Mouse (Mus musculus): ENCODE data around the gene Adora2b. TPM values are rescaled to one million over a fixed set of nuclear protein-coding genes. Genes with fewer than 3 reads are reported as not detected.
"Not testable (repeated sequence)": the region's sequence is repeated elsewhere in the genome, so short reads cannot be mapped to it uniquely, and the experiment has no call there.

Gene Adora2b
- total and polyA plus RNA-seq, 2 experiments from 2014 or later: 1.7 to 4.0 TPM

- DNase-seq (peak; percentile 79), ATAC-seq (no peak)
- no peaks in the 10 kb centered on the region for H3K4me1 ChIP-seq (ENCODE audit: insufficient read depth)
- no peaks in the 10 kb centered on the region for H3K9me3 ChIP-seq (ENCODE audit: low read length)
- no peak overlapping the region for H3K4me3 ChIP-seq (ENCODE audit: low read depth, low read length)
- TF ChIP-seq CTCF (IDR thresholded peaks at IDR 0.05; ENCODE audit: low read depth): peak; percentile 89
- no peak overlapping the region for H3K4me2 ChIP-seq (ENCODE audit: low read depth)
- no peaks in the 10 kb centered on the region for H3K36me3 ChIP-seq (ENCODE audit: insufficient read depth)
- WGBS: 31% methylated on average over 5 of the region's 5 CpGs
- H3K9ac ChIP-seq: no peak overlapping the region
- no peaks in the 10 kb centered on the region for H3K27me3 ChIP-seq (ENCODE audit: insufficient read depth, low read length)
- no peak overlapping the region for H3K27ac ChIP-seq (ENCODE audit: low read depth, low read length)
Observed at GRCm38 (mm10) chr11:62278027-62278426, 29.2 kb downstream of the Adora2b start.

DNA sequence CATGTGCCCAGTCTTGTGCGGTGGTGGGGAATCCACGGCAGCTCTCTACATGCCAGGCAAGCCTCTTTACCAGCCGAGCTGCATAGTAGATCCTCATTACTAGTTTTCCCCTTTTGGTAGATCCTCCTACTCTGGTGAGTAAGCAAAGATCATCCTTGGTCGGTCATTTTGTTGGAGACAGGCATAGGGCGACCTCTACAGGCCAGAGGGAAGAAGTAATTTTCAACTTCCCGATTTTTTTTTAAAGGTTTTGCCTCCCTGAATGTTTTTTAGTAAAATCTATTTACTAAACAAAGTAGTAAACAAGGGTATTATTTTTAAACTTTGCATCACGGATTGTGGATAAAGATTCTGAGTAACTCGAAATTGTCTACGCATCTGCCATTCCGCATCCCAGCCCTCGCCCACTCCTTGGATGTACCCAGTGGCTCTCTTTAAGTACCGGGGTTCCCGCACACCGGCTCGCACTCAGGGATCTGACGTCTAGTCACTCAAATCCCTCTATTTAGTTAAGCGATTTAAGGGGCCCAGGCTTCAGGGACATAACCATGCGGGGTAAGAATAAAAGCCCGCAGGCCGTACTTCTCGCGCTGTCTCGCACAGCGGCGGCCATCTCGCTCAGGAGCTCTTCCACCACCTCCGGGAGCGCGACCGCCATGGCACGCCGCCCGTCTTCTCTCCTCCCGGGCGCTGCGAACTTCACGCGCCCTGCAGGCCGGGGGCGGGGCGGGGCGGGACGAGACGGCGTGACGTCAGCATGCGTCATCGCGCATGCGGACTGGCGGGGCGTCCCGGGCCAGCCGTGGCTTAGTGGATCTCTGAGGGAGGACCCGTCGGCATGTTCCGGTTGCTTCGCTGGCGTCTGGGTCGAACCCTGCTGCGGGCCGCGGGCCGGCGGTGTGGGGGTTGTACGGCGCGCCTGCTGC lies 32.2 kb downstream of the Adora2b start, which contains the start of the genes Zswim7 and Ttc19:
Gene Zswim7 (minus strand): TSS at position 701 of the 926 bp plus-strand sequence.
Gene Ttc19 (plus strand): TSS at position 799 of the 926 bp plus-strand sequence.
- peak; percentile 83 for TF ChIP-seq CTCF (IDR thresholded peaks at IDR 0.05; ENCODE audit: low read depth)
- Histone ChIP-seq H3K4me2 (ENCODE audit: low read depth) (peak within 1 kb of the TSS; percentile 71), H3K9ac (peak within 1 kb of the TSS; percentile 82), H3K4me1 (ENCODE audit: insufficient read depth) (no peaks in the 10 kb centered on the region), H3K27ac (ENCODE audit: low read depth, low read length) (peak within 1 kb of the TSS; percentile 90), H3K9me3 (ENCODE audit: low read length) (no peaks in the 10 kb centered on the region), H3K27me3 (ENCODE audit: insufficient read depth, low read length) (no peaks in the 10 kb centered on the region), H3K36me3 (ENCODE audit: insufficient read depth) (peaks cover 12% of the 10 kb centered on the region), H3K4me3 (ENCODE audit: low read depth, low read length) (peak within 1 kb of the TSS; percentile 74)
- DNase-seq (peak; percentile 96), ATAC-seq (peak; percentile 97)
- under 1% methylated on average over 67 of the region's 68 CpGs for WGBS

GRCm38 (mm10) chr11:62281601-62281997 lies 32.8 kb downstream of the Adora2b start:
- Histone ChIP-seq H3K4me3 (ENCODE audit: low read depth, low read length) (peak overlapping the region; percentile 74), H3K27ac (ENCODE audit: low read depth, low read length) (peak overlapping the region; percentile 90), H3K27me3 (ENCODE audit: insufficient read depth, low read length) (no peaks in the 10 kb centered on the region), H3K36me3 (ENCODE audit: insufficient read depth) (peaks cover 17% of the 10 kb centered on the region), H3K4me1 (ENCODE audit: insufficient read depth) (no peaks in the 10 kb centered on the region), H3K9ac (peak overlapping the region; percentile 82), H3K9me3 (ENCODE audit: low read length) (no peaks in the 10 kb centered on the region), H3K4me2 (ENCODE audit: low read depth) (peak overlapping the region; percentile 71)
- 7% methylated on average over 49 of the region's 57 CpGs for WGBS
- ATAC-seq: peak; percentile 52
- no peak for DNase-seq
- no peak for TF ChIP-seq CTCF (IDR thresholded peaks at IDR 0.05; ENCODE audit: low read depth)

DNA sequence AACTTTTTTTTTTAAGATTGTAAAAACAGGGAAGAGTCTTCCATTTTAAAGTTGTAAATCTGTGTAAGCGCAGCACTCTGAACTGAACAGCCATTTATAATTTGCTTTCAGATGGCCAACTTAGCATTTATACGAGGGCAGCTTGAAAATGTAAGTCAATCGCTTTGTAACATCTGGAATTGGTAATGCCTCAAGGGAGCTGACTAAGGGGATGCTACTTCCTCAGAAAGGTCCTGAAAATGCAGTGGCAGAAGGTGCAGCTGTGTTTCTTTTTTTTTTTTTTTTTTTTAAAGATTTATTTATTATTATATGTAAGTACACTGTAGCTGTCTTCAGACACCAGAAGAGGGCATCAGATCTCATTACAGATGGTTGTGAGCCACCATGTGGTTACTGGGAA lies 35.2 kb downstream of the Adora2b start:
- not testable (repeated sequence) for ATAC-seq; H3K9ac ChIP-seq; H3K4me3 ChIP-seq (ENCODE audit: low read depth, low read length); H3K27me3 ChIP-seq (ENCODE audit: insufficient read depth, low read length); H3K9me3 ChIP-seq (ENCODE audit: low read length); H3K27ac ChIP-seq (ENCODE audit: low read depth, low read length); H3K4me1 ChIP-seq (ENCODE audit: insufficient read depth); H3K4me2 ChIP-seq (ENCODE audit: low read depth); DNase-seq
- peaks cover 33% of the 10 kb centered on the region for H3K36me3 ChIP-seq (ENCODE audit: insufficient read depth)
- WGBS: 89% methylated on average over 3 of the region's 3 CpGs

DNA sequence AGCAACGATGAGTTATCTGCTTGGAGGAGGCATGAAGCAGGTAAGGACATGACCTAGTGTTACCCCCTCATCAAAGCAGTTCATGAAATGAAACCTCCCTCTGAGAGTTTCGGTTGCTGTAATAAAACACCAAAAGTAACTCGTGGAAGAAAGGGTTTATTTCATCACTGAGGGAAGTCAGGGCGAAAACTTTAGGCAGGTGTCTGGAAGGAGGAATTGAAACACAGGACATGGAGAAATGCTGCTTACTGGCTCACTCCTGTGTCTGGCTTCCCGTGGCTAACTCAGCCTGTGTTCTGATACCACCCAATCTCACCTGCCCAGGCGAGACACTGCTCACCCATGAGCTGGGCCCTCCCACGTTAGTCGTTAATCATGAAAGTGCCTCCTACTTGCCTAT lies 36.2 kb downstream of the Adora2b start:
- WGBS: 92% methylated on average over 8 of the region's 8 CpGs

DNA sequence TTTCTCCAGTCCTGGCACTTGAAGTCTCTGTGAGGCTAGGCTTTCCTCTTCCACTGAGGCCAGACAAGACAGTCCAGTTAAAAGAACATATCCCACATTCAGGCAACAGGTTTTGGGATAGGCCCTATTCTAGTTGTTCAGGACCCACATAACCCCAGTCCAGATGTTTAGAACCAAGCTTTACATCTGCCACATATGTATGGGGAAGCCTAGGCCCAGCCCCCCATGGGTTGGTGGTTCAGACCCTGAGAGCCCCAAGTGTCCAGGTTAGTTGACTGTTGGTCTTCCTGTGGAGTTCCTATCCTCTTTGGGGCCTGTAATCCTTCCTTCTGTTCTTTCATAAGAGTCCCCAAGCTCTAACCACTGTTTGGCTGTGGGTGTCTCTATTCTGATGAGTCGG lies 38.9 kb downstream of the Adora2b start:
- no peak for DNase-seq
- no peak overlapping the region for H3K9ac ChIP-seq
- H3K27ac ChIP-seq (ENCODE audit: low read depth, low read length): no peak overlapping the region
- H3K4me3 ChIP-seq (ENCODE audit: low read depth, low read length): no peak overlapping the region
- TF ChIP-seq CTCF (IDR thresholded peaks at IDR 0.05; ENCODE audit: low read depth): no peak
- H3K4me2 ChIP-seq (ENCODE audit: low read depth): no peak overlapping the region
- WGBS: 96% methylated on average over 1 of the region's 1 CpGs
- H3K4me1 ChIP-seq (ENCODE audit: insufficient read depth): no peaks in the 10 kb centered on the region
- H3K36me3 ChIP-seq (ENCODE audit: insufficient read depth): peaks cover 51% of the 10 kb centered on the region
- ATAC-seq: no peak
- no peaks in the 10 kb centered on the region for H3K27me3 ChIP-seq (ENCODE audit: insufficient read depth, low read length)
- H3K9me3 ChIP-seq (ENCODE audit: low read length): no peaks in the 10 kb centered on the region

More for the DNA sequence above, 36.2 kb downstream of the Adora2b start:
- peaks cover 40% of the 10 kb centered on the region for H3K36me3 ChIP-seq (ENCODE audit: insufficient read depth)
- no peak overlapping the region for H3K4me3 ChIP-seq (ENCODE audit: low read depth, low read length)
- H3K27me3 ChIP-seq (ENCODE audit: insufficient read depth, low read length): no peaks in the 10 kb centered on the region
- no peak for TF ChIP-seq CTCF (IDR thresholded peaks at IDR 0.05; ENCODE audit: low read depth)
- ATAC-seq (no peak), DNase-seq (no peak)
- H3K9ac ChIP-seq: no peak overlapping the region
- no peaks in the 10 kb centered on the region for H3K4me1 ChIP-seq (ENCODE audit: insufficient read depth)
- no peak overlapping the region for H3K4me2 ChIP-seq (ENCODE audit: low read depth)
- H3K27ac ChIP-seq (ENCODE audit: low read depth, low read length): no peak overlapping the region
- H3K9me3 ChIP-seq (ENCODE audit: low read length): no peaks in the 10 kb centered on the region

- no peak for ATAC-seq
Observed at GRCm38 (mm10) chr11:62294121-62294520, 45.3 kb downstream of the Adora2b start.

More at GRCm38 (mm10) chr11:62294121-62294520, 45.3 kb downstream of the Adora2b start:
- no peaks in the 10 kb centered on the region for H3K27me3 ChIP-seq (ENCODE audit: insufficient read depth, low read length)
- TF ChIP-seq CTCF (IDR thresholded peaks at IDR 0.05; ENCODE audit: low read depth): no peak
- WGBS: 90% methylated on average over 2 of the region's 2 CpGs
- no peak for DNase-seq
- H3K9ac ChIP-seq: no peak overlapping the region
- H3K36me3 ChIP-seq (ENCODE audit: insufficient read depth): peaks cover 44% of the 10 kb centered on the region
- no peak overlapping the region for H3K4me3 ChIP-seq (ENCODE audit: low read depth, low read length)
- no peaks in the 10 kb centered on the region for H3K4me1 ChIP-seq (ENCODE audit: insufficient read depth)
- no peak overlapping the region for H3K4me2 ChIP-seq (ENCODE audit: low read depth)
- H3K27ac ChIP-seq (ENCODE audit: low read depth, low read length): no peak overlapping the region
- H3K9me3 ChIP-seq (ENCODE audit: low read length): no peaks in the 10 kb centered on the region
